Mouse (Mus musculus) urinary bladder, postnatal 10 days (tissue): ENCODE measurements around the gene Mettl3.
"Not testable (repeated sequence)": the region's sequence is repeated elsewhere in the genome, so short reads cannot be mapped to it uniquely, and the experiment has no call there.

ENCODE experiments used
- DNase-seq: peaks from one replicate; pipeline ENCODE4 v3.0.0; 2022; ENCODE audit warnings: low spot score

Gene Mettl3

GRCm38 (mm10) chr14:52304644-52305271, at the start of gene Mettl3:
Gene Mettl3 (minus strand): TSS chr14:52305128.
- DNase-seq: peak; percentile 65

DNA sequence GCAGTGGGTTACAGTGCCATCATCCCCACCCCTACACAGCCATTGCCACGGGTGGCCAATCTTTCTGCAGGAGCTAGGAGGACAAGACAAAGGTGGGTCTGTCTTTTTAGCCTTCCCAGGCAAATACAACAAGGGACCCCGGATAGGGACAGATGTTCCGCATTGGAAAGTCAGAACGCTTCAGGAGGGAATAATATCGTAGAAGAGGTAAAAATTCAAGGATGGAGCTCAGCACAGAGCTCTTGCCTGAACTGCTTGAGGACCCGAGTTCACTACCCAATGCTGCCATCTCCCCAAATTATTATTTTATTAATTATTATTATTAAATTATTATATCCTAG, 34.6 kb upstream of the Mettl3 start:
- no peak for DNase-seq

DNA sequence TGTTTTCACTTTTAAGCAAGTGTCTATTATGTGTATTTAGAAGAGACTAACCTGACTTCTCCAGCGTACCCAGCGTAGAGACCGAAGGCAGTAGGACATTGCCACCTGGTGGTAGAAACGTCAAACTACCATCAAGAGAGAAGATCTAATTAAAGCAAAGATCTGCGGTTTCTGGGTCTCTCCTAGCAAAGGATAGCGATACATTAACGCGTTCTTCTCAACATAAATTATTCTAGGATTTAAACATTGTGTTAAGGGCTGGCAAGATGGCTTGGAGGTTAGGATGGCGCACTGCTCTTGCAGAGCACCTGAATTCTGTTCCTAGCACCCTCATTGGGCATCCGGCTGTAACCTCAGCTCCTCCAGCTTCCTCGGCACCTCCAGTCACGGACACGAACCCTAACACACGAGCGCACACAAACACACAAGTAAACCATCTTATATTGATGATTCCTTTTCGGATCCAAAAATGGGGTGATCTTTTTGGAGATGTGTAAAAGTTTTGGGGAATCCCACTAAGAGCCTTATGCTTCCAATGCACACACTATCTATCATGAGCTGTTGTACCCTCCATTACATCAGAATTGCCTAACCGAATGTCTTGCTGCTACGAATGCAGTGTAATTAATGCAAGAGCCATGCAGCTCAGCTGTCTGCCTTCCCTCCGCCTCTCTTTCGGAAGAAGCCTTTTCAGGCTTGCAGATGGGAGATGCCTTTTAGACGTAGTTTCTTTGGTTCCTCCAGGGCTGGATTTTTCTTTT, 34.0 kb upstream of the Mettl3 start:
- DNase-seq: no peak

- no peak for DNase-seq
Observed at GRCm38 (mm10) chr14:52332171-52332570, 27.2 kb upstream of the Mettl3 start.

DNA sequence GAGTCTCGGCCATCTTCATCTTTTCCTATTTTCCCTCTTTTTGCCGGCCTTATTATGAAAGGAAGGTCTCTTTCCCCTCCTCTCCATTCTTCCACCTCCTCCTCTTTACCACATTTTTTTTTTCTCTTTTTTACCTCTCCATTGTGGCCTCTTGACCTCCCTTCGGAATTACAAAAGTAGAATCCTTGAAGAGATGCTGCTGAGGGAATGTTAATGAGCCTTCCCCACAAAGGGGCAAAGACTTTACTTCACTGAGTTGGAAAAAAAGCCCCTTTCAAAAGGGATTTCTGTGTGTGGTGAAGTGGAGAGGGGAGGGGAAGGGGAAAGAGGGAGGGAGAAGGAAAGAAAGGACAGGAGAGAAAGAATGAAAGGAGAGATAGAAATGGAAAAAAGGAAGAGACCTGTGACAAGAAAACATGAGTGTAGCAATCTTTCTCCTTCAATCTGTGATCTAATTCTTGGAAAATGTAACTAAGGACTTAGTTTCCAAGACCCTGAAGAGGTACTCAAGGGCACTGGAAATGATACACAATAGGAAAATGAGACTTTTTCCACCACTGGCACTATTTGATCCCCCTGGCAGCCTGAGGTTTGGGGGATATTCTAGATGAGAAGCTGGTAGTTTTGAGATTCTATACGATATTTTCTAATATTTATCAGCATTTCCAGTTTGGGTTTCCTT, 26.3 kb upstream of the Mettl3 start:
- no peak for DNase-seq

DNA sequence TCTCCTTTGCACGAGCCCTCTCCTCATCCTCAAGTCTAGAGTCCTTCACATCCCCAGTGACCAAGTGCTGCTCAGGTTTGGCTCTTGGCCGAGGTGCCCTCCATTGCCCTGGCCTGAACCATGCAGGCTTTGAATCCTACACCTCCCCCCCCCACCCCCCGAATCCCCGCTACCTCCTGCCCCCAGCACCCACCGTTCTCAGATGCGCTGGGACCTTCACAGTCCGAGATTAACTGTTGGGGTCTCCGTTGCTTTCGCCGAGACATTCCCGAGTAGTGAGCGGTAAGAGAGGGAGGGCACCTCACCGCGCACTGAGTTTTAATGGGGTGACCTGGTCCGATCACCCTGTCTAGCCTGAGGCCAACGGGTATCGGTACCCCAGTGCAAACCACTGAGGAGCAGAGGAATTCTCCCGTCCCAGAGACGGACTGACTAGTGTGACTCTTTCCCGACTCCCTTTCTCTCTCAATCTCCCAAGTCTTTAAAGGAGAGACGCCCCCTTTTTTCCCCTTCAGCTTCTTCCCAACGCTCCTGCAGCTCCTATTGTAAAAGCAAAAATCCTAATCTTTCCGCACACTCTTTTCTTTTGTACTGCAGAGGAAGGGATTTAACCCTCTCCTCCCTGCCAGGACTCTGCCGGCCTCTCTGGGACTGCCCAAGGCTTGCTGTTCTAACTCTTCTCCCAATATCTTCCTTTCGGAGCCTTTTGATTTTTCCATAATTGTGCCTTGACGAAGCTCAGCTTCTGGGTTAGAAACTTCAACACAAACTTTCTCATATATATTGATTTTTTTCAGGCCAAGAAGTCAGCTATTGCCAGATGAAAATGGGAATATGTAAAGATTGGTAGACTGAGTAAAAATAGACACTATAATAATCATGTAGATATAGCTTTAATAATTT, 23.2 kb upstream of the Mettl3 start, which contains the start of gene Sall2:
Sall2 (minus strand) TSS at position 853 of the 903 bp plus-strand sequence.
- DNase-seq: no peak

DNA sequence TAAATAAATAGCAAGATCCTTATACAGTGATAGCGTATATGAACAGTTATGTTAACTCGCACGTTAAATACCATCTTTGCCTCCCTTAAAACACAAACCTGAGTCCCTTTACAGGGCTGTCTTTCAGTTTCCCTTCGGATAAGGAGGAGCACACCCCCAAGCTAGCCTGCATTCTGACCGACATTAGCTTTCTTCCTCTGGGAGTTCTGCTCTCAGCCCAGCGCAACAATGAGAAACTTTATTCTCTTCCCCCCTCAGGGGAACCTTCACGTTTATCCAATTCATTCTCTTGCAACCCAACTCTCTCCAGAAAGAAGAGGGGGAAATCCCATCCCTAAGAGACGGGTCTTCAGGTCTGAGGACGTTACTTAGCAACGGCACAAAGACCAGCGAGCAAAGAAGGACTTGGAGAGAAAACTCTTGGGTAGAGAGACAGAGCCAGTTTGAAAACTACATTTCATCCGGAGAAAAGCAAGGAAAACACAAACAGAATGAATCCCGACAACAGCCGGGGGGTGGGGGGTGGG, 22.5 kb upstream of the Mettl3 start:
- DNase-seq: no peak

GRCm38 (mm10) chr14:52325890-52326289, 21.0 kb upstream of the Mettl3 start:
- no peak for DNase-seq

DNA sequence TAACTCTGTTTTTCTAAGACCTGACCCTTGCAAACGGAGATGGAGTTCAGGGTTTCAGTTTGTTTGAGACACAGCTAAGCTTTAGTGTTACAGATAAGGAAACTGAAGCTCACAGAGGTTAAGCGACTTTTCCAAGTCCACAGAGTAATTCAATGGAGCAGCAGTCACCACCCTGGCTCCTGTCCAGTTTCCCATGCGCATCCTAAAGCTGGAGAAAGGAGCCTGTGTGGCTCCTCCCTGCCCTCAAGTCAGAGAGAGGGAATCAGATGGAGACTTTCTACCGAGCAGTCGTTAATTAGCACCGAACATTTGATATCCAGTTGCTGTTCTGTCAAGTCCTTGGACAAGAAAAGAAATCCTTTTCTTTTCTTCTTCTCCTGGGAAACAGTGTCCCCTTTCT, 14.4 kb upstream of the Mettl3 start:
- no peak for DNase-seq

- DNase-seq: no peak
Observed at GRCm38 (mm10) chr14:52316441-52317225, 11.7 kb upstream of the Mettl3 start.

DNA sequence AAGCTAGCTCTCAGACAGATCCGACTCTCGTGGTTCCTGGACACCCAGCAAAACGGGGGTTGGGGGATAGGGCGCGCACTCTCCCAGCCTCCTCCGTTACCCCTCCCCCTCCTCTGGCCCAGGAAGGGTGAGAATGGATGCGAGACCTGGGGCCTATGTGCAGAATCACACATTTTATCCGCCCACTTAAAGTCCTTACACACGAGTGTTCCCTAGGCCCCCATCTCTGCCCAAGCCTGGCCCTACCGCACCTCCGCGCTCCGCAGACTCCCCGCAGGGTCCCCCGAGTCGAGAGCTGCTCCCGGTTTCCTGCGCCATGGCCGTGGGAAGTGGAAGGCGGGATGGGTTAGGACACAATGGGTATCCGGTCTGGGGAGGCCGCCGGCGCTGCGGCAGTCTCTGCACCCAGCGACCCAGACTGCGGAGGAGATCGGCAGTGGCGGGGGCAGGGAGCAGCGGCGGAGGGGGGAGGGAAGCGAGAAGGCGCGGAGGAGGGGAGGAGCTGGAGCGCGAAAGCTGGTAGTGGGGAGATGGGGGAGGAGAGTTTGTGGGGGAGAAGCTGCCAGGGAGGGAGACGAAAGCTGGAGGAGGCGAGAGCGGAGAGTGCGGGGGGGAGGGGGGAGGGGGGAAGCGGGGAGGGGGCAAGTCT, 11.0 kb upstream of the Mettl3 start:
- DNase-seq: no peak

DNA sequence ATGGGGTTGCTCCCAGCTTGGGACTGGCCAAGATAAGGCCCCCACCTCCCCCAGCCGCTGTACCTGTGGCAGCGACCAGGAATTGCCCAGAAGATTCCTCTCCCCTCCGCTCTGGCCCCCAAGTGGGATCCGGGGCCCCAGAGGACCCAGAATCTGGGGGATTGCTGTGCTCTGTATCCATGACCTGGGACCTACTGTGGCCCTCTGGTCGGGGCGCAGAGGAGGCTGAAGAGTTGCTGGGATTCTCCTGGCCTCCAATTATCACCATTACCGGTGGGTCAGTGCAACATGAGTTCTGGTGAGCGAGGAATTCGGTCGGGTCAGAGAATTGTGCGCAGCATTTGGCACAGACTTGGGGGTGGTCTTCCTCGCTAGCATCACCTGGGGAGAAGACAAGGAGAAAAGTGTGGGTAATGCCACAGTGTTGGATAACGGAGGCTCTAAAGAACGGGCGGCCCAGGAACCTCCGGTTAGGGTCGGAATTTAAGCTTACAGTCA, 10.4 kb upstream of the Mettl3 start:
- no peak for DNase-seq

GRCm38 (mm10) chr14:52314808-52315150, 9.9 kb upstream of the Mettl3 start:
- DNase-seq: no peak

- no peak for DNase-seq
Observed at GRCm38 (mm10) chr14:52313931-52314807, 9.2 kb upstream of the Mettl3 start.

DNA sequence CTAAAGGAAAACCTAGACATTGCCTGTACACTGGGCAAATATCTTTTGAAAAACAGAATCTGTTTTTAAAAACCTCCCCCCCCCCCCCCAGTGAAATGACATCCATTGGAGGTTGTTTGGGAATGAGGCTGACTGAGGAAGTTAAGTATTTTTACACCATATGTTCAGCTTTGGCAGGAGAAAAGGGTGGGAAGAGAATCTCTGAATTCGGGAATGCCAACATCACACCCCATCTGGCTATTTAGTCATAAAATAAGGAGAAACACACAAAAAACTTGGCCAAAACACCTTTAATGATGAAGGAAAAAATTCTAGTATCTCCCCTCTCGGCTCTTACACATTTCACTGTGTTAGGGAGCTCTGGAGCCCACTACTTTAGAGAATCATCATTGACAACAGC, 6.0 kb upstream of the Mettl3 start:
- DNase-seq: no peak

DNA sequence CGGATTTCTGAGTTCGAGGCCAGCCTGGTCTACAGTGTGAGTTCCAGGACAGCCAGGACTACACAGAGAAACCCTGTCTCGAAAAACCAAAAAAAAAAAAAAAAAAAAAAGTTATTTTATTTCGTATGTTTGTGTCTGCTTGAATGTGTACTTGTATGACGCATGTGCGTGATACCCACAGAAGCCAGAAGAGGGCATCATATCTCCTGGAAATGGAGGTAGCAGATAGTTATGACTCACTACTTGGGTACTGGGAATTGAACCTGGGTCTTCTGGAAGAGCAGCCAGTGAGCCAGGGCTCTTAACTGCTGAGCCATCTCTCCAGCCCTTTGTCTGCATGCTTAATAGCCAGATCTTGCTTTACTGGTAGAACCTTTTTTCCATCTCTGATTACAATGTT, 5.4 kb upstream of the Mettl3 start:
- DNase-seq: not testable (repeated sequence)

DNA sequence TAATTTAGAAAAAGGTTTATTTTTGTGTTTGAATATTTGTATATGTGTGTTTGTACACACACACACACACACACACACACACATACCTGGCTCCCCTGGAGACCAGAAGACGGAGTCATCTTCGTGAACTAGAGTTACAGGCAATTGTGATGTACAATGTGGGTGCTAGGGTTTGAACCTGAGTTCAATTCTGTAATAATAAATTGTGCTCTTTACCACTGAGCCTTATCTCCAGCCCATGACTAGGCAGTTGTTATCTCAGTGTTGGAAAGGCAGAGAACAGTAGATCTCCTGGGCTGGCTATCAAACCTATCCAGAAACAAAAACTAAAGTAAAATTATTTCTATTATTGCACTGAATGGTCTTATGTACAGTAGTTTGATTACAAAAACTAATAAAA, 1.2 kb upstream of the Mettl3 start:
- no peak for DNase-seq

DNA sequence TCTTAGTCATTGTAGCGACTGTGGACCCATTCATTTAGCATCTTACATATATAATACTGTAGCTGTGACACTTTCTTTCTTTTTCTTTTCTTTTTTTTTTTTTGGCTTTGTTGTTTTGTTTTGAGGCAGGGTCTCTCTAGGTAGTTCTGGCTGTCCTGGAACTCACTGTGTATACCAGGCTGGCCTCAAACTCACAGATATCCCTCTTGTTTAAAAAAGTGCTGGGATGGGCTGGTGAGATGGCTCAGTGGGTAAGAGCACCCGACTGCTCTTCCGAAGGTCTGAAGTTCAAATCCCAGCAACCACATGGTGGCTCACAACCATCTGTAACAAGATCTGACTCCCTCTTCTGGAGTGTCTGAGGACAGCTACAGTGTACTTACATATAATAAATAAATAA, 1.4 kb downstream of the Mettl3 start:
- not testable (repeated sequence) for DNase-seq

- DNase-seq: no peak
Observed at GRCm38 (mm10) chr14:52295558-52296264, 9.2 kb downstream of the Mettl3 start.
